Mouse (Mus musculus) gastrocnemius, postnatal 14 days (tissue): ENCODE results near the gene Mrpl9. TPM values are rescaled to one million over a fixed set of nuclear protein-coding genes. Genes with fewer than 3 reads are reported as not detected.
A peak's percentile ranks its signal among the peaks of the same experiment; 100 is the strongest.

Experiments used
- DNase-seq: peaks from one replicate; pipeline ENCODE4 v3.0.0; 2021; ENCODE audit warnings: mixed read lengths
- intact Hi-C: fragments of 180-260 bp; cut with DNase I; formaldehyde crosslinking; loops from one replicate; pipeline ENCODE4 v1.15.1; 2025; ENCODE audit warnings: low total_unique reads
- long read RNA-seq, 2 experiments: library from polyadenylated mRNA; stranded (forward); transcript quantifications; one replicate each; pipeline ENCODE4 v2.0.0; 2021
- total RNA-seq, 2 experiments: library from RNA; stranded (reverse); gene quantifications; 2 replicates each; pipeline ENCODE4 v1.2.3; 2021

Mrpl9 gene
- total RNA-seq = 10 to 100 TPM; 40.4 to 47.1 TPM
- long read RNA-seq, experiment 1, transcript Mrpl9-201 (7 exons, 1,612 nt) = major isoform, 57 of 67 reads
- long read RNA-seq, experiment 1, partial matches to known transcripts = 6 of 67 reads
- long read RNA-seq, experiment 1, other reads (novel, unspliced or antisense) = 4 of 67 reads
- long read RNA-seq, experiment 2, transcript Mrpl9-201 (7 exons, 1,612 nt) = major isoform, 75 of 91 reads
- long read RNA-seq, experiment 2, partial matches to known transcripts = 5 of 91 reads
- long read RNA-seq, experiment 2, other reads (novel, unspliced or antisense) = 11 of 91 reads

- DNase-seq = peak; percentile 94
- intact Hi-C loops = no loop called here
These were observed at the start of gene Mrpl9 for GRCm38 (mm10) chr3:94442951-94443596. Mrpl9 (plus strand) TSS chr3:94443318.

- intact Hi-C loops = no loop called here
- DNase-seq = no peak
These were observed 46.8 kb upstream of the Mrpl9 start for GRCm38 (mm10) chr3:94396336-94396735.

- DNase-seq = no peak
- intact Hi-C loops = no loop called here
These were observed 46.3 kb upstream of the Mrpl9 start for GRCm38 (mm10) chr3:94396851-94397250.

DNA sequence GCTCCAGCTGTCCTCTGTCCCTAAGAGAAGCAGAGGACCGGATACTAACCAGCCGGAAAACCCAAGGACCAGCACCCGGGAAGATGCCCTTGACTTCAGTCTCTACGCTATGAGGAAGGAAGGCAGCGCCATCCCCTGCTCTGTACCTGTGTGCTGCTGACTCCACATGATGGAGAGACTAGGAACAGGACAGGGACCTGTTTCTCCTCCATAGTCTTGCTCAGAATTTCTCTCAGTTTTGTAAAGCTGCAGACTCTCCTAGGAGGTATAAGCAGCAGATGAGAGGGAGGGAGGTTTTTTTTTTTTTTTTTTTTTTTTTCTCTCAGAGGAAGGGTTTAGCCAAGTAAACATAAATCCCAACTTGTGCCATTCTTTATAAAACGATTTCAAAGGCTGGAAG lies 44.9 kb upstream of the Mrpl9 start, which contains the start of gene Lingo4:
Lingo4 (plus strand) TSS at position 301 of the 400 bp plus-strand sequence.
- intact Hi-C loops = no loop called here
- no peak for DNase-seq

- DNase-seq = no peak
- intact Hi-C loops = no loop called here
These were observed 44.1 kb upstream of the Mrpl9 start for GRCm38 (mm10) chr3:94398943-94399481.

DNA sequence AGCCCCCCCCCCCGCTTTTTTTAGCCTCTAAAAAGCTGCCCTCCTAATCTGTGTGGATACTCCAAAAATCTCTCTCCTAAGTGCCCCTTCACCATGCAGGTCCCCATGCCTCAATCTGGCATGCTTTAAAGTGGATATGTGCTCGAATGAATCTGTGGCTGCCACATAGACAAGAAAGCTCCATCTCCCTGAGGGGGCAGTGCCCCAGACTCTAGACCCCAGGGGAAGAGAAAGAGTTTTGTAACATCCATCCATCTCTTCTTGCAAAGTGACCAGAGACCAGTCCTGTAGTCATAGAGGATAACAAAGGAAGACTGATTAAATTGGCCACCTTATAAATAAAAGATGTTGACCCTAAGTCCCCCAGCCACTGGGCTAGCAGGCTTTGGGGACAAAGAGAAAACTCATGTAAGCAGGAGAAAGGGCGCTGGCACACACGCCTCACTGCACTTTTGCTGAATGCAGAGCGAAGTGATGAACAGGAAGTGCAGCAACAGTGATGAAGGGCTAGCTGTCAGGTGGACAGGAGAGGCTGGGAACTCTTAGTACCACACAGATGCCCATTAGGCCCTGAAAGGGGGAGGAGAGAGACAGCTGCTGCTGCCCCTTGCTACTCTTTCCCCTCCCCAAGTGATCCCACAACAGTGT lies 43.3 kb upstream of the Mrpl9 start:
- no peak for DNase-seq
- intact Hi-C loops = no loop called here

DNA sequence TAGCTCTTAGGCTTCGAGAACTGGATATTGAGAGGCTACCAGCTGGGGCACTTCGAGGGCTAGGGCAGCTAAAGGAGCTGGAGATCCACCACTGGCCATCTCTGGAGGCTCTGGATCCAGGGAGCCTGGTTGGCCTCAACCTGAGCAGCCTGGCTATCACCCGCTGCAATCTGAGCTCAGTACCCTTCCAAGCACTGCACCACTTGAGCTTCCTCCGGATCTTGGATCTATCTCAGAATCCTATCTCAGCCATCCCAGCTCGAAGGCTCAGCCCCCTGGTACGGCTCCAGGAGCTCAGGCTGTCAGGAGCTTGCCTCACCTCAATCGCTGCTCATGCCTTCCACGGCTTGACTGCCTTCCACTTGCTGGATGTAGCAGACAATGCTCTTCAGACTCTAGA lies 40.7 kb upstream of the Mrpl9 start:
- peak; percentile 39 for DNase-seq
- intact Hi-C loops = no loop called here

GRCm38 (mm10) chr3:94404366-94405054 lies 38.6 kb upstream of the Mrpl9 start:
- peak; percentile 41 for DNase-seq
- intact Hi-C loops = no loop called here

DNA sequence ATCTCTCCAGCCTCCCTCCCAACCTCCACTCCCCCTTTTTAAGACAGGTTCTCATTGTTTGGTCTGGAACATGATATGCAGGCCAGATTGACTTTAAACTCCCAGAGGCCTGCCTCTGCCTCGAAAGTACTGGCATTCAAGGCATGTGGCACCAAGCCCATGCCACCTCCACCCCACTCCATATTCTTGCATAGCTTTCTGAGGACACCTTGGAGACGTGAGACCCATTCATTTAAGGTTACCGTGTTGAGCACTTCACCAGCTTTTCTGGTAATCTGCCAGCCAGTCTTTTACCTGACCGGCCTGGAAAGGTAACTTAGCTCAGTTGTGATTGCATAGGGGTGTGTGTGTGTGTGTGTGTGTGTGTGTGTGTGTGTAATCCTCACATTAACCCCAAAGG lies 37.6 kb upstream of the Mrpl9 start:
- no peak for DNase-seq
- intact Hi-C loops = no loop called here

DNA sequence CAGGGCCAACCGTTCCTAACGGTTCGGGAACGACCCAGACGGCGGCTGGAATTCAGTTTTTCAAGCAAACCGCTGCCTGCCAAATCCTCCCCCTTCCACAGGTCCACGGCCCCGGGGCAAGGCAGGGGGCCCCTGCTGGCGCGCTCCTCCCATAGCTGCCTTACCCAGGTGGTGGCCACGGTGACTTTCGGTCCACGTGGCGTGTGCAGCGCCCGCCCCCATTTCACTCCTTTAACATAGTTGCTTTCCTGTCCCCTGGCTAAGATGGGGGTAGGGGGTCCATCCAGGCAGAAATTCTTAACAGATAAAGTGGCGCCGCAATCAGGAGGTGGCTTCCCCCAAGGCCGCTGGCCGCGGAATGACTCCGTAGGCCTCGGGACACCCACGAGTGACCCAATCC lies 30.6 kb upstream of the Mrpl9 start:
- DNase-seq = no peak
- intact Hi-C loops = no loop called here

DNA sequence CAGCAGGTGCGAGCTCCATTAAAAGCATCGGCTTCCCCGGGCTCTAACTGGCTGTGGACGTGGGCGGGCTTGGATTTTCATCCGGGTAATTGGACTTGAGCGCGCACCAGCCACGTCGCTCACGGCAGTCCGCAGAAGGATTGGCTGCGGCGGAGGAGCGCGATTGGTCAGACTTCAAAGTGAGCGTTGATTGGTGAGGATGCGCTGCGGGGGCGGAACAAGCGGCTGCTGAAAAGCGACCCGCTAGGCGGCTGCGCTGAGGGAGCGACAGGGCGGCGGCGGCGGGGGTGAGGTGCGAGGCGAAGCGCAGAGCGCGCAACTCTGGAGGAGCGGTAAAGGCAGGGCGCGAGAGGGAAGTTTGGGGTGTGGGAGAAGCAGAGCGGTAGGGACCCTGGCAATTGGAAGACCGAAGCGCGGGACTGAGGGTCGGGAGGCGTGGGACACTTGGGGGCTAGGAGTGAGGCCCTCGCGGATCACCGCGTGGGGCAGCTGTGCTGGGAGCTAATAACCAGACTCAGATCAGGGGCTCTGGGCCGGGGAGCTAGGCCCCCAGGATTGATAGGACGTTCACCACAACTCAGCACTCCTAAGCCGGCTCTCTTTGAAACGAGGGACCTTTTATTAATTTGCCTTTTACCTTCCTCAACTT lies 30.0 kb upstream of the Mrpl9 start, which contains the start of gene Tdrkh:
Tdrkh (plus strand) TSS at position 243 of the 649 bp plus-strand sequence.
- peak; percentile 95 for DNase-seq
- intact Hi-C loops = no loop called here

DNA sequence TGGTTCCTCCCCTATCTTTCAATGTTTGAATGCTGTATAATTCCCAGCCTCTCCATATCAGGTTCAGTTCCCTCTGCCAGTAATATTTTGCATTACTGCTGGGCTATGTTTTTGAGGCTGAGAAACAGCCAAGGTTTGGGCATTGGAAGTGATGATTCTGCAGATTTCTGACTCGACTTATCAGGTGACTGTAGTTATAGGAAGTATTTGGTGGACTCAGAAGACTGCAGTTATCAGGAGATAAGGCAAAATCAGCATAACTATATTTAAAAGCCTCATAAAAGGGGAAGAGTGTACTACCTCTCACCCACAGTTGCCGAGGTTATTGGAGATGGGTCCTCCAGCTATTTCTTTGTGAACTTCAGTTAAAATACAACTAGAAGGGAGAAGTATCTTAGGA lies 12.1 kb upstream of the Mrpl9 start:
- intact Hi-C loops = no loop called here
- no peak for DNase-seq

GRCm38 (mm10) chr3:94434305-94434704 lies 8.8 kb upstream of the Mrpl9 start:
- DNase-seq = no peak
- intact Hi-C loops = no loop called here

DNA sequence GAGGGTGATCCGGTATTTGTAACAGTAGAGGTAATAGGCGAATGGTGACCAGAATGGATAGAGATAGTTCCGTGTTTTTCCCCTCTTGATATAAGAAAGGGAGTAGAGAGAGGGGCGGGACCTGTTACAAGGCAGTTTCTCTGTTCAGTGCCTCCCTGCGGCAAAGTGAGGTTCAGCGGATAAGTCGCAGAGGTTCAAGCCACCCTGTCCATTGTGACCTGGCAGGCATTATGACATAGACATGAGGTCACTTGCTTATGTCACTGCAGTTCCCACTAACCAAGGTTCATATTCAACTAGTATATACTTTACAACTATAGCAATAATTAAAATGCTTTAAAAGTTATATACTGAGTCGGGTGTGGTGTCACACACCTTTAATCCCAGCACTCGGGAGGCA lies 6.7 kb upstream of the Mrpl9 start:
- DNase-seq = no peak
- intact Hi-C loops = no loop called here

- intact Hi-C loops = no loop called here
- DNase-seq = no peak
These were observed 1.9 kb upstream of the Mrpl9 start for GRCm38 (mm10) chr3:94441182-94441581.

- no peak for DNase-seq
- intact Hi-C loops = no loop called here
These were observed 463 bp downstream of the Mrpl9 start, which contains the start of gene Oaz3 for GRCm38 (mm10) chr3:94443597-94443964. Oaz3 (minus strand) TSS chr3:94443915.

DNA sequence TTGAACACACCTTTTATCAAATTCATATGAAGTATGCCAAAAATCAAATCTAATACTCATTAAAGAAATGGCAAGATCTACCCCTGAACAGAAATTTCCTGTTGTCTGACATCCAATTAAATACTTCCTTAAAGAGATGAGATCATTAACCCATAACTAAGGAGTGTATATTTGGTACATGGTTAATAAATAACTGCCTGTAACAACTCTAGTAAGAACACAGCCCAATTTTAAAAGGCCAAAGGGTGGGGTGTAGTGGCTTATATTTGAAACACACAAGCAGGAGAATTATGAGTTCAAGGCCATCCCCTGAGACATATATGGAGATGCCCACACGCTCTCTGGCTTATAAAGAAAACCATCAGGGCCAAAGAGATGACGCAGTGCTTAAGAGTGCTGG lies 6.3 kb downstream of the Mrpl9 start:
- no peak for DNase-seq
- intact Hi-C loops = no loop called here

GRCm38 (mm10) chr3:94456529-94457000 lies 13.4 kb downstream of the Mrpl9 start:
- intact Hi-C loops = loop anchor here (5.0 kb wide), 1 partner anchor 146 kb away; no protein-coding TSS in a partner anchor
- DNase-seq = peak; percentile 81

- intact Hi-C loops = loop anchor here (5.0 kb wide), 1 partner anchor 145 kb away; no protein-coding TSS in a partner anchor
These were observed 13.9 kb downstream of the Mrpl9 start for GRCm38 (mm10) chr3:94457055-94457454.

More at GRCm38 (mm10) chr3:94457055-94457454, 13.9 kb downstream of the Mrpl9 start:
- DNase-seq = no peak
